Mouse (Mus musculus): ENCODE measurements around the gene Tlr3. TPM values are rescaled to one million over a fixed set of nuclear protein-coding genes. Genes with fewer than 3 reads are reported as not detected.
A peak's percentile ranks its signal among the peaks of the same experiment; 100 is the strongest.

Gene Tlr3
- total RNA-seq (2021), result 10 to 100 TPM in 1 of 2 experiments, 1 to 10 TPM in 1; 8.2 to 11.7 TPM
- long read RNA-seq, full-length matches to known transcripts, result 3 of 14 reads
- long read RNA-seq, partial matches to known transcripts, result 0 of 14 reads
- long read RNA-seq, other reads (novel, unspliced or antisense), result 11 of 14 reads

- no peak for DNase-seq (ENCODE audit: low spot score in 2 of 2)
These were observed at the start of gene Tlr3 for GRCm38 (mm10) chr8:45410882-45411281. Tlr3 (minus strand) TSS chr8:45411080.

DNA sequence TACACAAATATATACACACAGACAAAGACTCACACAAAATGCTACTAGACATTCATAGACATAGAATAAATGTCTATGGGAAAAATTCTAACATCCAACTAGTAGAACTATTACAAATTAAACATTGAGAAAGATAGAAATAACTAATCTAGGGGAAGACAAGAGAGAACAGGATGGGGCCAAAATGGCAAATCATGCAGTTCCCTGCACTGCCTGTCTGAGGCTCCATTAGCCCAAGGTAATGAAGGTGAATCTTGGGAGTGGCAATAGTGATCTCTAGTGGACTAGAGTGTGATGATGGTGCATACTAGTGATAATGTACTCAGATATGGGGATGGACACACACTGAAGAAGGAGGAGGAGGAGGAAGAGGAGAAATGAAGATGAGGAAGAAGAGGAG is 47.0 kb upstream of the Tlr3 start:
- DNase-seq (ENCODE audit: low spot score in 2 of 2), result no peak

DNA sequence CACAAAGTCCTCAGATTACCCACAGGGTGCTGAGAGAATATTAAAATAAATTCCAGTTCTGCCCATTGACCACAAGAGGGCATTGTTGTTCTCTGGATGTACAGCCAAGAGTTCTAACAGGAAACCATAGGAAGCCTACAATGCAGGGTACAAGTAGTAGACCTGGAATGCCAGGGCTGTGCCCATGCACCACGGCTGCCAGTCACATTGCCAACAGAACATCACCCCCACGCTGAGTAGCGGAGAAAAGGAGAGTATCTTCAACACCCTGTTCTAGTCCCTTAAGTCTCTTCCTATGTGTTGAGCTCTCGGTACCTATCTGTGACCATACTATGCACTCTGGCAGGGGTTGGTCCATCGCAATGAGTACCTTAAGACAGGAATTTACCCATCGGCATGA is 43.5 kb upstream of the Tlr3 start:
- DNase-seq (ENCODE audit: low spot score in 2 of 2), result peak; percentile 36 to 86

GRCm38 (mm10) chr8:45452115-45452514 is 41.2 kb upstream of the Tlr3 start:
- no peak for DNase-seq (ENCODE audit: low spot score in 2 of 2)

DNA sequence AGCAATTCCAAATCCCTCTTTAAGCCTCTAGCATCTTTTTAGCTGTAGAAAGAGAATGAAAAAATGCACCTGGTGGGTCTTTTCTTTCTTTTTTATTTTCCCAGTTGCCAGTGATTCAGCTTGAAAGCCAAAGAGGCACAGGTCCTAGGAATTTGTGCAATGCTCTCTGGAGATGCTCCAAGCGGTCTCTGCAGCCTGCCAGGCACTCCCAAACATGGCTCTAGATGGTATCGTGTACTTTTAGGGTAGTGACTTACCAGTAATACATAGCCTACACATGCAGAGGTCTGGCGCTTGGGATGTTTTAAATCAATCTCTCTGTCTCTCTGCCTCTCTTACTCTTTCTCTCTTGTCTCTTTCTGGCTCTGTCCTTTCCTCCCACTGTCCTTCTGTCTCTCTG is 38.0 kb upstream of the Tlr3 start:
- peak in 1 of 2 experiments; percentile 26 for DNase-seq (ENCODE audit: low spot score in 2 of 2)

- peak in 1 of 2 experiments; percentile 12 for DNase-seq (ENCODE audit: low spot score in 2 of 2)
These were observed 37.4 kb upstream of the Tlr3 start for GRCm38 (mm10) chr8:45448257-45448656.

GRCm38 (mm10) chr8:45438899-45439535 is 28.1 kb upstream of the Tlr3 start:
- peak in 1 of 2 experiments; percentile 82 for DNase-seq (ENCODE audit: low spot score in 2 of 2)

DNA sequence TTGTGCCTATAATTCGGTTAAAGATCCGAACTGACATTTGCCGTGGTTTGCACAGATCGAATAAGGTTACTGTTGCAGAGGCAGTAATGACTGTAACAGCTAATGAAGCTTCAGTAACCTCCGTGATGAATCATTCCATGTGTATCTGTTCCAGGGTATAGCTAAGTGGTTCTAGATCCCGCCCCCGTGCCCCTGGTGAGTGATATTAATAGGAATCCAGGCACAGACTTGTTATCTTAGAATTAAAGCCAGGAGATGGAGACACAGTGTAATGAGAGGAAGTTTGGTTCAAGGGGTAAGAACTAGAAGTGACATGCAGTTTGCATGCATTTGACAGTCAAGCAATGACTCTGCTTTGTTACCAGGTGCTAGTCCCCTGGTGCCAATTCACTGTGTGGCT is 9.3 kb upstream of the Tlr3 start:
- DNase-seq (ENCODE audit: low spot score in 2 of 2), result no peak

DNA sequence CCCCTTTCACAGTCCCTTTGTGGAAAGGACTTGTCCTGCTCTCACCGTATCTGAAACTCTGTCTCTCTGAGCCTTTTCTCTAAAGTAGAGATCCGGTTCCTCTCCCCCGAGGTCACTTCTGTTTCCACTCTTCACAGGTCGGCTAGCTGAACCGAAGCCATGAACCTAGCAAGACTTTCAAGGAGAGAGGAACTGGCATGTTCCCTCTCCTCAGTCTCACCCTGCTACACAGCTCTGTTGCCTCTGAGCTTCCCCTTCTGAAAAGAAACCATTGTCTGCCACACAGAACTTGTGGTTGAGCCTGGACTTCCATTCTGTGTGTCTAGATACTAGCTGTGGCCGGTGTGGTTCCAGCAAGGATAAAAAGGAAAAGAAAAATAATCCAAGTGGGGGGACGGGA is 4.1 kb upstream of the Tlr3 start:
- no peak for DNase-seq (ENCODE audit: low spot score in 2 of 2)

DNA sequence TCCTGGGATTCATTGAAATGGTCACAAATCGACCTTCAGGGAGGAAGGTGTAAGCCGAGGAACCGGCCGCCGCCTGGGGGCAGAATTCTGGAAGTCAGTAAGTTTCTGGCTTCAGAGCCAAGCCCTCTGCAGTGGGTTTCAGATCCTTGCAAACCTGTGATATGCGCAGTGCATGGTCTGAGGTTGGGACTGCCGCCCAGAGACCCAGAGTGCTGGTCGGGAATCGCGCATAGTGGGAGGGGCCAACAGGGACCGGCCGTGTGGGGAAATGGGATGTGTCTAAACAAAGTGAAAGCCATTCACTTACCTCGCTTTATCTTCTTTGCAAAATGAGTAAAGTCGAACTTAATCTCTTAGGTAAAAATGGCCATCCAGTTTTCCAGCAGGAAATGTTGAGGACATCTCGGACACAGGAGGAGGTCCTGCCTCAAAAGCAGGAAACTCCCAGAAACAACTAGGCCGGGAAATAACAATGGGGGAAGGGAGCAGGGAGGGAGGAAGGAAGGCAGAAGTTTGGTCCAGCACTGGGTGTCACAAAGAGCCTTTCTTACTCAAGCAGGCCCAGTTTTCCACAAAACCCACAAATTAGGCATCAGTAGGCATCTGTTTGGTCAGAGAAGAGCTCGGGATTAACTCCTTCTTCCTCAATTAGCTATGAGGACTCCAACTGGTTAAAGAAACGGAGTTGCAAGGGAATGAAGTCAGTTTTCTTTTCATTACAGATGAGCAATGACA is 567 bp downstream of the Tlr3 start:
- peak; percentile 9 to 28 for DNase-seq (ENCODE audit: low spot score in 2 of 2)

- no peak for DNase-seq (ENCODE audit: low spot score in 2 of 2)
These were observed 1.2 kb downstream of the Tlr3 start for GRCm38 (mm10) chr8:45409702-45410101.

DNA sequence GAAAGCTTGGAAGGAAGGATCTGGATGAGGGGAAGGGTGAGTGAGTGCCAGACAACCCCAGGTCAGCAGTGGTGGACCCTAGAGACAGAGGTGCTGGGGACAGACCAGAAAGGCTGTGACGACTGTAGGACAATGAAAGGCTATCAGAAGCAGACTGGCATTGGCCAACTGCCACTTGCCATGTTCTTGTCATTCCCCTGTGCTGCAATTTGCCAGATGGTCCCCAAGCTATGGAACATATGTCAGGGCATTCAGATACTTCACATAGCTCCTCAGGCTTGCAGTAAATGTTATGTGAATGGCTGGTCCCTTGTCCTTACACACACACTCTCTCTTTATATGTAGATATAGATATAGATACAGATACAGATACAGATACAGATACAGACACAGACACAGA is 27.6 kb downstream of the Tlr3 start:
- no peak for DNase-seq (ENCODE audit: low spot score in 2 of 2)

GRCm38 (mm10) chr8:45381963-45382347 is 28.9 kb downstream of the Tlr3 start, which contains the start of gene Fam149a:
Fam149a (minus strand) TSS chr8:45382291.
- no peak for DNase-seq (ENCODE audit: low spot score in 2 of 2)

DNA sequence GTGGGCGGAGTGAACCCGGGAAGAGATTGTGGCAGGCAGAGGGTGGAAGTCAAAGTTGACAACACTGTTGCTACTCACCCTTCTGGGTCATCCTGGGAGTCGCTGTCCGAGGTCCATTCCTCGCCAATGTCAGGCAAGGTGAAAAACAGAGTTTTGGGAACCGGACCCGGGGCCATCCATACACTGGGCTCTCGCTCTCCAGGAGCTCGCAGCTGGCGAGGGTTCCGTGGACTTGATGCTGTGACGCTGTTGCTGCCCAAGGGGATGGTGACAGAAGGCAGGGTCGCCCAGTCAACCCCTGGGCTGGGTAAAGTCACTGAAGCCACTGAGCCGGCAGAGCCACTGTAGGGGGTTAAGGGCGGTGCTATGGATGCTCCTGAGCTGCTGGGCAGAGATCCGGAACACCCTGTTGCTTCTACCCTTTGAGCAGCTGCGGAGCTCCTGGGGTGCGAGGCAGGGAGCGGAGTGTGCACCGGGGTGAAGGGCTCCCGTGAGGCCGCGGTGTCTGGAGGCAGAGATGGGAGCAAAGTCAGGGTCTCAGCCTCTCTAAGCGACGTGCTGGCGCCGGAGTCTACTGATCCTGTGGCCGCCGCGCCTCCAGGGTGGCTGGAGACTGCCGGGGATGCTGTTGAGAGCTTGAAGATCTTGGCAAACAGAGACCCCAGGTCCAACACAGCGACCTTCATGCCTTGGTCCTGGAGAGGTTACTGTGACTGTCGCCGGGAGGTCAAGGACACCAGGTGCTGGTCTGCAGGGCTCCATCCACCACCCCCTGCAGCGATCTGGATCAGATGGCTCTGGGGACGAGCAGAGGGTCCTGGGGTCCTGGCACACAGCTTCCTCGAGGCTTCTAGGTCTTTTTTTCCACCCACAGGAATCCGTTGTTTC is 29.6 kb downstream of the Tlr3 start:
- no peak for DNase-seq (ENCODE audit: low spot score in 2 of 2)

DNA sequence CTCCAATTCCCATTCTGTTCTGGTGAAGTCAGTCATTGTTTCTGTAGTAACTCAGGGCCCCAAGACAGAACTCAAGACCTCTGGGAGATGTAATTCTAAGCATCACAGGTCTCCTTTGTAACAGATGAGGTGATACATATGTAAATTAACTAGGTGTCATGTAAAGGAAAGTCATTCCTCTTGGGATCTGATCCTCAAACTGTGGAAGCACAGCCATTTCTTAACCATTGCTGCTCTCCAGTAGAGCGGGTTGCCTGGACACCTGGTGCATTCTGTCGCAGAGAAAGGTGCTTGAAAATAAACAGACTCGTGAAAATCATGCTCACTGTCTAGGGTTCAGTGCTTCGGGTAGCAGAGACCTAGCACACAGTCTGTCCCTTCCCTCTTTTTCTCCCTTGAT is 30.3 kb downstream of the Tlr3 start:
- DNase-seq (ENCODE audit: low spot score in 2 of 2), result no peak

DNA sequence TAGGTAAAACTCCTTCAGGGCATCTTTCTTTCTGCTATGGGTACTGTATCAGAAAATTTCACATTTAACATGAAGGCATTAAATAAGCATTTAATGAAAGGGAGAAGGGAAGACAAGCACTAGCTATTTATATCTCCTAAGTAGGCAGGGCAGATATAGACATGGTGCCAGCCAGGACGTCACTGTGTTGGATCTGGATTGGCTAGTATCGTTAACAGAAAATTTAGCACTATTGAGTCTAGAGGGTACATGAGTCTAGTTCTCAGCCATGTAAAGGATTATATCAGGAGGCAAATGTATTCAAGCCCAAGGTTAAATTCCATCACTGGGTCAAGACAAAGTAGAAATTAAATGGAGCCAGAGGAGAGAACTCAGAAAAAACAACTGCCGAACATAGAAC is 36.8 kb downstream of the Tlr3 start:
- DNase-seq (ENCODE audit: low spot score in 2 of 2), result no peak

GRCm38 (mm10) chr8:45367154-45367553 is 43.7 kb downstream of the Tlr3 start:
- no peak for DNase-seq (ENCODE audit: low spot score in 2 of 2)

GRCm38 (mm10) chr8:45363220-45363619 is 47.7 kb downstream of the Tlr3 start:
- DNase-seq (ENCODE audit: low spot score in 2 of 2), result no peak

GRCm38 (mm10) chr8:45362323-45362722 is 48.6 kb downstream of the Tlr3 start:
- peak in 1 of 2 experiments; percentile 48 for DNase-seq (ENCODE audit: low spot score in 2 of 2)

DNA sequence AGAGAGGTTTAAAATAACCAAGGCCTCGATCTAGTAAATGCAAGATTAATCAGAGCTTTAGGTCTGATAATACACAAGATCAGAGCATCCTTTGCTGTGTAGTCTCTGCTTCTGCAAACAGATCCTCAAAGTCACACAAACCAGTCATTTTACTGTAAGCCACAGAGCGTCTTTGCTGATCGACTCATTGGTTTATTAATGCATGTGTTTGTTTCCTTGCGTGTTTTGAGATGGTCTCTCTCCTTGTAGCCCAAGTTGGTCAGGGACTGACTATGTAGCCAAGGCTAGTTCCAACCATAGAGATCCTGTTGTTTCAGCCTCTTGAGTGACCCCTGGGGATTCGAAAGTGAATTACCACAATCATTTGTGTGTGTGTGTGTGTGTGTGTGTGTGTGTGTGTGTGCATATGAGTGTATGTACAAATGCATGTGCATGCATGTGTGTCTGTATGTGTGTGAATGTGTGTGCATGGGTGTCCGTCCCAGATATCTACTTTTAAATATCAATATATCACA is 51.7 kb downstream of the Tlr3 start:
- no peak for DNase-seq (ENCODE audit: low spot score in 2 of 2)
